Comparison of ENCODE assay signal across 14 mouse cellular contexts in genomic region chr3:135571540-135571939, GRCm38 (mm10).
A peak's percentile ranks its signal among the peaks of the same experiment; 100 is the strongest.
DNase-seq lines count a peak whose midpoint lies in the region; ATAC-seq and TF ChIP-seq lines count a peak whose summit lies in the region.
"Had no signal": no experiment of that assay in that cellular context is flagged by ENCODE, and none has a peak within 500 bp of the region (broad histone marks: within the 10 kb centered on the region; RNA-seq: fewer than 3 reads in every experiment).

No protein-coding gene starts in this region.

- no peak for DNase-seq in intestine, embryonic 14.5 days (ENCODE audit: low spot score)
- no peak for DNase-seq in midbrain, embryonic 11.5 days (ENCODE audit: low spot score, missing footprints)
- DNase-seq in midbrain, postnatal 0 days (ENCODE audit: low spot score), result no peak
- no peak for DNase-seq in ovary, postnatal 36 days (ENCODE audit: low spot score)
- DNase-seq in spleen, adult 12 weeks (ENCODE audit: low spot score), result no peak
- DNase-seq: adrenal gland, postnatal 10 days; cerebellum, postnatal 36 days; gastrocnemius, postnatal 10 days had no signal

- H3K4me3 ChIP-seq in intestine, embryonic 14.5 days (ENCODE audit: low read depth, low read length), result no peak overlapping the region
- no peak overlapping the region for H3K4me3 ChIP-seq in intestine, embryonic 16.5 days (ENCODE audit: low read length)
- H3K4me3 ChIP-seq in midbrain, embryonic 11.5 days (ENCODE audit: low read depth, low read length), result no peak overlapping the region; the same call in 1 of the 2 replicates
- H3K4me3 ChIP-seq in midbrain, postnatal 0 days (ENCODE audit: low read depth, low read length), result no peak overlapping the region
- 0 out of 2 replicates have a peak overlapping the region, but pooled peaks have one; percentile 13 for H3K4me3 ChIP-seq in embryonic facial prominence, embryonic 12.5 days
- 0 out of 2 replicates have a peak overlapping the region, but pooled peaks have one; percentile 0 for H3K4me3 ChIP-seq in limb, embryonic 13.5 days
- H3K4me3 ChIP-seq: erythroblast, embryonic 14.5 days; left cerebral cortex, adult 2 months had no signal

- no peak overlapping the region for H3K9ac ChIP-seq in intestine, embryonic 14.5 days (ENCODE audit: low read length)
- H3K9ac ChIP-seq in intestine, embryonic 16.5 days (ENCODE audit: low read depth, low read length), result no peak overlapping the region
- H3K9ac ChIP-seq in midbrain, embryonic 11.5 days (ENCODE audit: low read length), result no peak overlapping the region
- H3K9ac ChIP-seq in midbrain, postnatal 0 days (replicated peaks; ENCODE audit: low read length, poor library complexity, severe bottlenecking), result no peak overlapping the region
- H3K9ac ChIP-seq in embryonic facial prominence, embryonic 12.5 days, result no peak overlapping the region
- no peak overlapping the region for H3K9ac ChIP-seq in limb, embryonic 13.5 days

- ATAC-seq in intestine, embryonic 14.5 days (replicated peaks; ENCODE audit: low FRiP score, low TSS enrichment, low read depth), result no peak
- no peak for ATAC-seq in intestine, embryonic 16.5 days
- no peak for ATAC-seq in midbrain, embryonic 11.5 days (ENCODE audit: low FRiP score)
- no peak for ATAC-seq in midbrain, postnatal 0 days (ENCODE audit: low FRiP score)
- ATAC-seq in embryonic facial prominence, embryonic 12.5 days (ENCODE audit: insufficient number of reproducible peaks, insufficient read depth, low FRiP score, low TSS enrichment), result no peak
- ATAC-seq in limb, embryonic 13.5 days (ENCODE audit: low FRiP score, low read depth), result no peak

- no peaks in the 10 kb centered on the region for H3K9me3 ChIP-seq in intestine, embryonic 14.5 days (ENCODE audit: control insufficient read depth, low read length)
- H3K9me3 ChIP-seq in intestine, embryonic 16.5 days (ENCODE audit: control insufficient read depth, low read length), result no peaks in the 10 kb centered on the region
- no peaks in the 10 kb centered on the region for H3K9me3 ChIP-seq in midbrain, embryonic 11.5 days (ENCODE audit: control insufficient read depth, low read length)
- H3K9me3 ChIP-seq in midbrain, postnatal 0 days (ENCODE audit: low read length), result no peaks in the 10 kb centered on the region
- no peaks in the 10 kb centered on the region for H3K9me3 ChIP-seq in embryonic facial prominence, embryonic 12.5 days
- no peaks in the 10 kb centered on the region for H3K9me3 ChIP-seq in limb, embryonic 13.5 days

- 63% methylated on average over 13 of the region's 13 CpGs for WGBS in intestine, embryonic 14.5 days
- WGBS in intestine, embryonic 16.5 days, result 70% methylated on average over 13 of the region's 13 CpGs
- 79% methylated on average over 13 of the region's 13 CpGs for WGBS in midbrain, embryonic 11.5 days
- WGBS in midbrain, postnatal 0 days, result 73% methylated on average over 13 of the region's 13 CpGs
- 69% methylated on average over 13 of the region's 13 CpGs for WGBS in embryonic facial prominence, embryonic 12.5 days
- 64% methylated on average over 13 of the region's 13 CpGs for WGBS in limb, embryonic 13.5 days

- H3K27ac ChIP-seq in intestine, embryonic 14.5 days (ENCODE audit: low read depth), result no peak overlapping the region
- no peak overlapping the region for H3K27ac ChIP-seq in intestine, embryonic 16.5 days (ENCODE audit: low read length)
- H3K27ac ChIP-seq in midbrain, embryonic 11.5 days (ENCODE audit: low read depth, low read length), result no peak overlapping the region
- H3K27ac ChIP-seq in midbrain, postnatal 0 days (ENCODE audit: low read depth, low read length), result no peak overlapping the region
- H3K27ac ChIP-seq in embryonic facial prominence, embryonic 12.5 days, result no peak overlapping the region
- no peak overlapping the region for H3K27ac ChIP-seq in limb, embryonic 13.5 days
- H3K27ac ChIP-seq: left cerebral cortex, adult 2 months; macrophage had no signal

- no peaks in the 10 kb centered on the region for H3K27me3 ChIP-seq in intestine, embryonic 14.5 days (replicated peaks; ENCODE audit: control insufficient read depth, insufficient read depth, low read length)
- H3K27me3 ChIP-seq in intestine, embryonic 16.5 days (replicated peaks; ENCODE audit: control insufficient read depth, insufficient read depth, low read length), result no peaks in the 10 kb centered on the region
- H3K27me3 ChIP-seq in midbrain, embryonic 11.5 days (ENCODE audit: control insufficient read depth, insufficient read depth, low read length), result no peaks in the 10 kb centered on the region
- no peaks in the 10 kb centered on the region for H3K27me3 ChIP-seq in midbrain, postnatal 0 days (ENCODE audit: insufficient read depth, low read length)
- H3K27me3 ChIP-seq in embryonic facial prominence, embryonic 12.5 days, result no peaks in the 10 kb centered on the region
- H3K27me3 ChIP-seq in limb, embryonic 13.5 days, result no peaks in the 10 kb centered on the region

- peaks cover 12% of the 10 kb centered on the region; the same call in 1 of the 2 replicates for H3K4me1 ChIP-seq in intestine, embryonic 14.5 days (replicated peaks; ENCODE audit: control insufficient read depth, insufficient read depth, low read length)
- H3K4me1 ChIP-seq in intestine, embryonic 16.5 days (ENCODE audit: control insufficient read depth, insufficient read depth, low read length), result peaks cover 7% of the 10 kb centered on the region; the same call in 1 of the 2 replicates
- no peaks in the 10 kb centered on the region for H3K4me1 ChIP-seq in midbrain, embryonic 11.5 days (ENCODE audit: control insufficient read depth, insufficient read depth, low read length)
- no peaks in the 10 kb centered on the region for H3K4me1 ChIP-seq in midbrain, postnatal 0 days (ENCODE audit: insufficient read depth, low read length)
- H3K4me1 ChIP-seq in embryonic facial prominence, embryonic 12.5 days, result no peaks in the 10 kb centered on the region
- no peaks in the 10 kb centered on the region; the same call in 1 of the 2 replicates for H3K4me1 ChIP-seq in limb, embryonic 13.5 days

- no peak for TF ChIP-seq CTCF in midbrain, postnatal 0 days (IDR thresholded peaks at IDR 0.05)

- 0 out of 2 replicates have a peak, but pooled peaks cover 6% of the 10 kb centered on the region for H3K36me3 ChIP-seq in intestine, embryonic 14.5 days (ENCODE audit: control insufficient read depth, insufficient read depth, low read length)
- H3K36me3 ChIP-seq in intestine, embryonic 16.5 days (ENCODE audit: control insufficient read depth, insufficient read depth, low read length), result peaks cover 3% of the 10 kb centered on the region; the same call in 1 of the 2 replicates
- H3K36me3 ChIP-seq in midbrain, embryonic 11.5 days (ENCODE audit: control insufficient read depth, insufficient read depth, low read length), result no peaks in the 10 kb centered on the region
- no peaks in the 10 kb centered on the region for H3K36me3 ChIP-seq in midbrain, postnatal 0 days (ENCODE audit: insufficient read depth, low read length)
- H3K36me3 ChIP-seq in embryonic facial prominence, embryonic 12.5 days, result no peaks in the 10 kb centered on the region
- H3K36me3 ChIP-seq in limb, embryonic 13.5 days, result no peaks in the 10 kb centered on the region

- H3K4me2 ChIP-seq in intestine, embryonic 14.5 days (ENCODE audit: low read length), result 0 out of 2 replicates have a peak overlapping the region, but pooled peaks have one; percentile 18
- no peak overlapping the region for H3K4me2 ChIP-seq in intestine, embryonic 16.5 days (ENCODE audit: low read depth, low read length)
- peak overlapping the region; percentile 10; the same call in 1 of the 2 replicates for H3K4me2 ChIP-seq in midbrain, embryonic 11.5 days
- H3K4me2 ChIP-seq in midbrain, postnatal 0 days (ENCODE audit: low read depth, low read length, poor library complexity, severe bottlenecking), result no peak overlapping the region
- H3K4me2 ChIP-seq in embryonic facial prominence, embryonic 12.5 days (replicated peaks), result 0 out of 2 replicates have a peak overlapping the region, but pooled peaks have one; percentile 11
- peak overlapping the region; percentile 22; the same call in 1 of the 2 replicates for H3K4me2 ChIP-seq in limb, embryonic 13.5 days (replicated peaks)

Comparison
In these comparisons a context has a peak if more than half of its experiments do, and no peak if none do; other contexts are left out.
1. H3K4me2 ChIP-seq: peak in intestine, embryonic 14.5 days (single experiment), midbrain, embryonic 11.5 days (single experiment), embryonic facial prominence, embryonic 12.5 days (single experiment) and limb, embryonic 13.5 days (single experiment); none in intestine, embryonic 16.5 days (single experiment) and midbrain, postnatal 0 days (single experiment).
2. H3K4me3 ChIP-seq: peak in embryonic facial prominence, embryonic 12.5 days (single experiment) and limb, embryonic 13.5 days (single experiment); none in intestine, embryonic 14.5 days (single experiment), intestine, embryonic 16.5 days (single experiment), midbrain, embryonic 11.5 days (single experiment) and midbrain, postnatal 0 days (single experiment).